Mouse (Mus musculus): ENCODE data around the gene Dpp6. TPM values are rescaled to one million over a fixed set of nuclear protein-coding genes. Genes with fewer than 3 reads are reported as not detected.

Gene Dpp6
- polyA plus RNA-seq, 1 experiment from 2014 or later, result 42.0 TPM

DNA sequence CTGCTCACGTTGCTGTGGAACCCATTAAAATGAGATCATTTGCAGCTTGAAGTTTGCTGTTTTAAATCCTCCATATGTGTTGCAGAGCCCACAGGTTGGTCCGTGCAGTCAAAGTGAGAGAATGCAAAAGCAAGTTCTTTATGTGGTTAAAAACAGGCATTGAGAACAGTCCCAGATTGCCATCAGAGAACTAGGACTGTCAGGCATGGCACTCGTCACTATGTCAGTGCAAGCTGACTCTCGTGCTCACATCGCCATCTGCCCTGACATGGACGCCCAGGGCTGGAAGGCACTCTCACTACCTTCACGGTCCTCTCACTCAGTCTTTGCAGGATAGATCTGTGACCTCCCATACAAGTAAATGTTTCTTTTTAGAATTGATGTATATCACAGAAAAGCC lies 600.4 kb downstream of the Dpp6 start:
- WGBS, result 72% methylated on average over 7 of the region's 7 CpGs
- no peaks in the 10 kb centered on the region for H3K9me3 ChIP-seq (ENCODE audit: control insufficient read depth, low read length)
- no peaks in the 10 kb centered on the region for H3K4me1 ChIP-seq (replicated peaks; ENCODE audit: control insufficient read depth, insufficient read depth, low read length)
- H3K36me3 ChIP-seq (ENCODE audit: control insufficient read depth, insufficient read depth), result no peaks in the 10 kb centered on the region
- no peak for ATAC-seq
- no peak overlapping the region for H3K4me2 ChIP-seq (ENCODE audit: low read length)
- no peaks in the 10 kb centered on the region for H3K27me3 ChIP-seq (replicated peaks; ENCODE audit: control insufficient read depth, insufficient read depth, low read length)
- H3K4me3 ChIP-seq (replicated peaks; ENCODE audit: low read length), result no peak overlapping the region
- no peak overlapping the region for H3K9ac ChIP-seq (replicated peaks; ENCODE audit: low read depth, low read length)
- H3K27ac ChIP-seq (ENCODE audit: low read length), result no peak overlapping the region

GRCm38 (mm10) chr5:27418856-27419255 lies 601.9 kb downstream of the Dpp6 start:
- no peak overlapping the region for H3K9ac ChIP-seq (replicated peaks; ENCODE audit: low read depth, low read length)

DNA sequence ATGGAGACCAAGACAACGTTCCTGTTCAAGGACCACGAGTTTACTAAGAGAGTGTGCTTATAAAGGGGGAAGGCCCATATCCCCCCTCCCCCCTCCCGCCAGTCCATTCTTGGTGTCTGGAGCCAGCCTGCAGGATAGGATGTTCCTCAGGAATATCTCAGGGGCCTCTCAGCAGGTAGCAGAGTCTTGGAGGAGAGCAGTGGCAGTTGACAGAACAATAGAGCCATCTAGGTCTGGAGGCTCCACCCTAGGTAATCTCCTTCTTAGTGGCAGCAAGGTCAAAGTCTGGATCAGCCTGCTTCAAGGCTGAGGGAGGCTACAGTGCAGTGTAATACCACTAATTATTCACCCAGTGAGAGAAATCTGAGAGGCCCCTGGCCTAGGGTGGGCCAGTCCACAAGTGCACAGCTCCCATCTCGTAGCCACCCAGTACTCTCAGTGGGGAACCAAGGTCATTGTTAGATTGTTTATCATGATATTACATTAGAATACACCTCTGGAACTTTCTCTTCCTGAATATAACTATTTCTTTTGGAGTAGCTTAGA lies 604.2 kb downstream of the Dpp6 start:
- no peaks in the 10 kb centered on the region for H3K36me3 ChIP-seq (ENCODE audit: control insufficient read depth, insufficient read depth)
- no peaks in the 10 kb centered on the region for H3K9me3 ChIP-seq (ENCODE audit: control insufficient read depth, low read length)
- no peaks in the 10 kb centered on the region for H3K27me3 ChIP-seq (replicated peaks; ENCODE audit: control insufficient read depth, insufficient read depth, low read length)
- WGBS, result 75% methylated on average over 4 of the region's 4 CpGs
- ATAC-seq, result no peak
- H3K4me3 ChIP-seq (replicated peaks; ENCODE audit: low read length), result no peak overlapping the region
- H3K4me1 ChIP-seq (replicated peaks; ENCODE audit: control insufficient read depth, insufficient read depth, low read length), result no peaks in the 10 kb centered on the region
- no peak overlapping the region for H3K27ac ChIP-seq (ENCODE audit: low read length)
- no peak overlapping the region for H3K9ac ChIP-seq (replicated peaks; ENCODE audit: low read depth, low read length)
- H3K4me2 ChIP-seq (ENCODE audit: low read length), result no peak overlapping the region

More at GRCm38 (mm10) chr5:27418856-27419255, 601.9 kb downstream of the Dpp6 start:
- H3K4me3 ChIP-seq (replicated peaks; ENCODE audit: low read length), result no peak overlapping the region
- no peaks in the 10 kb centered on the region for H3K4me1 ChIP-seq (replicated peaks; ENCODE audit: control insufficient read depth, insufficient read depth, low read length)
- H3K4me2 ChIP-seq (ENCODE audit: low read length), result no peak overlapping the region
- no peaks in the 10 kb centered on the region for H3K9me3 ChIP-seq (ENCODE audit: control insufficient read depth, low read length)
- H3K27me3 ChIP-seq (replicated peaks; ENCODE audit: control insufficient read depth, insufficient read depth, low read length), result no peaks in the 10 kb centered on the region
- no peak overlapping the region for H3K27ac ChIP-seq (ENCODE audit: low read length)
- 80% methylated on average over 1 of the region's 1 CpGs for WGBS
- no peaks in the 10 kb centered on the region for H3K36me3 ChIP-seq (ENCODE audit: control insufficient read depth, insufficient read depth)
- no peak for ATAC-seq

GRCm38 (mm10) chr5:27423766-27424165 lies 606.8 kb downstream of the Dpp6 start:
- Histone ChIP-seq H3K36me3 (ENCODE audit: control insufficient read depth, insufficient read depth) (no peaks in the 10 kb centered on the region), H3K27ac (ENCODE audit: low read length) (no peak overlapping the region), H3K27me3 (replicated peaks; ENCODE audit: control insufficient read depth, insufficient read depth, low read length) (no peaks in the 10 kb centered on the region), H3K9ac (replicated peaks; ENCODE audit: low read depth, low read length) (no peak overlapping the region), H3K9me3 (ENCODE audit: control insufficient read depth, low read length) (no peaks in the 10 kb centered on the region), H3K4me2 (ENCODE audit: low read length) (no peak overlapping the region), H3K4me1 (replicated peaks; ENCODE audit: control insufficient read depth, insufficient read depth, low read length) (no peaks in the 10 kb centered on the region), H3K4me3 (replicated peaks; ENCODE audit: low read length) (no peak overlapping the region)
- no peak for ATAC-seq
- WGBS, result 66% methylated on average over 3 of the region's 3 CpGs

GRCm38 (mm10) chr5:27424484-27425080 lies 607.6 kb downstream of the Dpp6 start:
- H3K9ac ChIP-seq (replicated peaks; ENCODE audit: low read depth, low read length), result no peak overlapping the region
- H3K36me3 ChIP-seq (ENCODE audit: control insufficient read depth, insufficient read depth), result no peaks in the 10 kb centered on the region
- no peaks in the 10 kb centered on the region for H3K4me1 ChIP-seq (replicated peaks; ENCODE audit: control insufficient read depth, insufficient read depth, low read length)
- no peaks in the 10 kb centered on the region for H3K9me3 ChIP-seq (ENCODE audit: control insufficient read depth, low read length)
- no peak overlapping the region for H3K4me3 ChIP-seq (replicated peaks; ENCODE audit: low read length)
- 76% methylated on average over 3 of the region's 3 CpGs for WGBS
- ATAC-seq, result no peak
- H3K27me3 ChIP-seq (replicated peaks; ENCODE audit: control insufficient read depth, insufficient read depth, low read length), result no peaks in the 10 kb centered on the region
- H3K27ac ChIP-seq (ENCODE audit: low read length), result no peak overlapping the region
- no peak overlapping the region for H3K4me2 ChIP-seq (ENCODE audit: low read length)

DNA sequence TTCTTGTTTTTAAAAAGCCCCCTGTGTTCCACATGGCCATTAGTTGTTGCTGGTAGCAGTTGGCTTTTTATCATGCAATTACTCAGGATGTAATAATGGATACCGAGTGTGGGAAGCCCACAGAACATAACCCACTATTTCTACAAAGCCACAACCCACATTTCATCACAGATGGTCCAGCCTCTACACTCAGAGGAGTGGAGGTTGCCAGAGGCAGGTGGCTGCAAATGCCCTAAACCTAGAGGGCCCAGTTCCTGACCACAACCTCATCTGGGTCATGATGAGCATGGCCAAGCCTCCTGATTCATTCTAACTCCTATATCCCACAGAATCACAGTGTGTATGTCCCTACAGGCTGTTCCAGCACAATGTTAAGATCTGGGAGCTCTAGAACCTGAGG lies 609.2 kb downstream of the Dpp6 start:
- H3K4me2 ChIP-seq (ENCODE audit: low read length), result no peak overlapping the region
- ATAC-seq, result no peak
- H3K27me3 ChIP-seq (replicated peaks; ENCODE audit: control insufficient read depth, insufficient read depth, low read length), result no peaks in the 10 kb centered on the region
- 91% methylated on average over 1 of the region's 1 CpGs for WGBS
- H3K4me3 ChIP-seq (replicated peaks; ENCODE audit: low read length), result no peak overlapping the region
- no peaks in the 10 kb centered on the region for H3K36me3 ChIP-seq (ENCODE audit: control insufficient read depth, insufficient read depth)
- no peak overlapping the region for H3K27ac ChIP-seq (ENCODE audit: low read length)
- H3K9me3 ChIP-seq (ENCODE audit: control insufficient read depth, low read length), result no peaks in the 10 kb centered on the region
- no peak overlapping the region for H3K9ac ChIP-seq (replicated peaks; ENCODE audit: low read depth, low read length)
- H3K4me1 ChIP-seq (replicated peaks; ENCODE audit: control insufficient read depth, insufficient read depth, low read length), result no peaks in the 10 kb centered on the region

DNA sequence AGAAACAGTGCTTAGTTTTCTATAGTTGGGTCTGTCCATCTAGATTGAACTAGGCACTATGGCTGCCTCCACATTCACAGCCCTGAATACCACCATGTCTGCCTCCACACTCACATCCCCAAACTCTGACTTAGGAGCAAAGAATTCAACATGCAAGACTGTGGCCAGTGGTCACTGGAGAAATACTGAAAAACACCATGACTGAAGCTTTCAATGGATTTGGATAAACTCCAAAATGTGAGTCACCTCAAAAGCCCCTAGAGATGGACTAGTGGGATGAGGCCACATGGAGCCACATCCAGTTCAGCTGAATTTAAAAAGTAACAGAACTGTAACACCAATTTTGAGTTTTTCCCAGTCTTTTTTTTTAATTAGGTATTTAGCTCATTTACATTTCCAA lies 616.6 kb downstream of the Dpp6 start:
- H3K27ac ChIP-seq (ENCODE audit: low read length), result no peak overlapping the region
- no peaks in the 10 kb centered on the region for H3K9me3 ChIP-seq (ENCODE audit: control insufficient read depth, low read length)
- no peaks in the 10 kb centered on the region for H3K4me1 ChIP-seq (replicated peaks; ENCODE audit: control insufficient read depth, insufficient read depth, low read length)
- no peak overlapping the region for H3K4me2 ChIP-seq (ENCODE audit: low read length)
- H3K9ac ChIP-seq (replicated peaks; ENCODE audit: low read depth, low read length), result no peak overlapping the region
- no peak for ATAC-seq
- H3K27me3 ChIP-seq (replicated peaks; ENCODE audit: control insufficient read depth, insufficient read depth, low read length), result no peaks in the 10 kb centered on the region
- no peaks in the 10 kb centered on the region for H3K36me3 ChIP-seq (ENCODE audit: control insufficient read depth, insufficient read depth)
- no peak overlapping the region for H3K4me3 ChIP-seq (replicated peaks; ENCODE audit: low read length)

GRCm38 (mm10) chr5:27453201-27453845 lies 636.3 kb downstream of the Dpp6 start:
- H3K27ac ChIP-seq (ENCODE audit: low read length), result no peak overlapping the region

DNA sequence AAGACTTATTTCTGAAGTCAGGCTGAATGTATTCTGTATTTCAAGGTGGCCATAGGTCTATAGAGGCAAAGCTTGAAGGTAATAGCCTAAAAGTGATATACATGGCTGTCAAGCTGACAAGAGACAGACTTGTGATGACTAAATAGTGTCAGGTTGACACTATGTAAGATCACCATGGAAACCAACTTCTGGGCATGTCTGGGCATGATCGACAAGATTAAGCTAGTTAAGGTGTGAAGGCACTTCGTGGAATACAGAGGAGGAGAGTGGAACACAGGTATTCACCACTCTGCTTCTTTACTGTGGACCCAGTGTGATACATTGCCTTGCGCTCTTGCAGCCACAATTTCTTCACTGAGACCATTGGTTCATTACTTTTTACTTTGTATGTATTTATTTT lies 637.4 kb downstream of the Dpp6 start:
- no peaks in the 10 kb centered on the region for H3K36me3 ChIP-seq (ENCODE audit: control insufficient read depth, insufficient read depth)
- H3K9me3 ChIP-seq (ENCODE audit: control insufficient read depth, low read length), result no peaks in the 10 kb centered on the region
- H3K4me2 ChIP-seq (ENCODE audit: low read length), result no peak overlapping the region
- ATAC-seq, result no peak
- H3K9ac ChIP-seq (replicated peaks; ENCODE audit: low read depth, low read length), result no peak overlapping the region
- no peaks in the 10 kb centered on the region for H3K4me1 ChIP-seq (replicated peaks; ENCODE audit: control insufficient read depth, insufficient read depth, low read length)
- no peaks in the 10 kb centered on the region for H3K27me3 ChIP-seq (replicated peaks; ENCODE audit: control insufficient read depth, insufficient read depth, low read length)
- 84% methylated on average over 3 of the region's 3 CpGs for WGBS
- no peak overlapping the region for H3K4me3 ChIP-seq (replicated peaks; ENCODE audit: low read length)
- no peak overlapping the region for H3K27ac ChIP-seq (ENCODE audit: low read length)

More at GRCm38 (mm10) chr5:27453201-27453845, 636.3 kb downstream of the Dpp6 start:
- H3K9me3 ChIP-seq (ENCODE audit: control insufficient read depth, low read length), result no peaks in the 10 kb centered on the region
- WGBS, result 44% methylated on average over 3 of the region's 3 CpGs
- no peaks in the 10 kb centered on the region for H3K36me3 ChIP-seq (ENCODE audit: control insufficient read depth, insufficient read depth)
- H3K4me2 ChIP-seq (ENCODE audit: low read length), result no peak overlapping the region
- no peak for ATAC-seq
- H3K4me1 ChIP-seq (replicated peaks; ENCODE audit: control insufficient read depth, insufficient read depth, low read length), result no peaks in the 10 kb centered on the region
- H3K9ac ChIP-seq (replicated peaks; ENCODE audit: low read depth, low read length), result no peak overlapping the region
- H3K27me3 ChIP-seq (replicated peaks; ENCODE audit: control insufficient read depth, insufficient read depth, low read length), result no peaks in the 10 kb centered on the region
- H3K4me3 ChIP-seq (replicated peaks; ENCODE audit: low read length), result no peak overlapping the region

Measured in forebrain, embryonic 16.5 days (tissue).